Mouse (Mus musculus): ENCODE results near the gene Uts2r.

The Uts2r gene

DNA sequence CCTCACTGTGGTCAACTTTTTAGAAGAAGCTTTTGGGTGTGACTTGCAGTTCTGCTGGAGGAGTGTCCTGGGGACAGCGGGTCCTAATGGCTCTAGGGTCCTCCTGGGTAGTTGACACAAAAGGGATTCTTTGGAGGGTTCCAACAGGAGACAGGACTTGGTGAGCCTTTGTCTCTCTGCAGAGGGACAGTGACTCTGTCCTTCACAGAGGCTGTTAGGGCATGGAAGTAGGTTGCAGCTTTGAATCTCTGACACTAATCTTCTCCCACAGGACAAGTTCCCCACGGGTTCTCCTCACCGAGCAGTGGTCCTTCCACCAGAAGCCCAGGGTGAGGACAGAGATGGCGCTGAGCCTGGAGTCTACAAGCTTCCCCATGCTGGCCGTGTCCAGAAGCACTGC, at the start of gene Uts2r:
Uts2r (plus strand) TSS at position 301 of the 400 bp plus-strand sequence.
- no peak for DNase-seq

DNA sequence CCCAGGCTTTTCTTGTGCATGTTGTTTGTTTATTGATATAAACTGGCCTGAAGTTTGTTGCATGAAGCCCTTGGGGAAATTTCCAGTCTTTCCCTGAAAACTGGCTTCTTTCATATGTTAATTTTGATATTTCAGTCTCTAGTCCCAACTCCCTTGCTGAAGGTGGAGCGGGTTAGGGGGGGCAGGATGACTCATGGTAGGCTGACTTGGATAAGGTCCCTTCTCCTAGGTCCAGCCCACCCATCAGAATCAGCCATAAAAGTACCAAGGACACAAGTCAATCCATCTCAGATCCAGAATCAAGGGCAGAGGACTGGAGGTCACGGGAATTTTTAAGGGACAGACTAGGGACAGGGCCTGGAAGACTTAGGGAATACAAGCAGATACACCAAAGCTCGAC, 49.0 kb upstream of the Uts2r start:
- no peak for DNase-seq

DNA sequence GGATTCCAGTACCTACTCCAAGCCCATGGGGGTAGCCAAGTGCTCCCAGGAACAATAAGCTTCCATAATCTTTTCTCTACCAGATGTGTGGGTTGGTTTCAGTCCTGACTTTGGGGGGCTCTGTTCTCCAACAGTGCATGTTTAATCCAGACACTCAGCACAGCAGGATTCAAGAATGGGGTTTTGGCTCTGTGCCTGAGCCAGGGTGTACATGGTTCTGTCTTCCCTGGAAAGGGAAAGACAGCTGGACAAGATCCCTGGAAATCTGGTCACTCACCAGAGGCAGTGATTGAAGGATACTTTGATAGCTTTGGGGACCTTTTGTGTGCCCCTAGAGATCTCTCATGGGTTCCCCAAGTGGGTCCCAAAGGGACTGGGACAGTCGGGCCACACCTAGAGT, 48.5 kb upstream of the Uts2r start:
- no peak for DNase-seq

DNA sequence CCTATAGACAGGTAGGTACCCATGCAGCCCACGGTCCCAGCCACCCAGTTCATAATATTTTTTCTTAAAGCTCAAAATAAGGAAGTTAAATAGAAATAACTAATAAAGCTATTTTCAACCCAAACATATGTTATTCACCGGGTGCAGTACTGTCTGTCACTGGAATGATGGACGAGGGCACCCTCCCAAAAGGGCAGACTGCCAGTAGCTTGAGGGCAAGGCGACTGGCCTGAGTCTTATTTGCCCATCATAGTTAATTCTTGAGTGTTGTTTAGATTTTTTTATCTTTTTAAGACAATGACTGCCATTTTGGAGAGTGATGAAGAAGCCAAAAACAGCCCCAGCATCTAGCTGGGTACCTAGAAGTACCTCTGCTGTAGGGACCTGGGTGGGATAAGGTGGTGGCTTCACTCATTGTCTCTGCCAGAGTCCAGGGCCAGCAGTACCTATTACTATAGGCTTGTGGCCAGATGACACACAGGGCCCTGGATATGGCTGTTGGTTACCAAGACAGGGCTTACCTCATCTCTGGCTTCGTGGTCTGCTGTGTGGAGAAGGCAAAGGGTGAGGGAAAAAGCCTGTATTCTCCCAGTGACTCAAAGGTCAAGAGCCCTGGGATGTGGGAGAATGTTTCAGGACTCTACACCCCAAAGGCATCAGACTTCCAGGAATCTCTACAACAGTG, 47.8 kb upstream of the Uts2r start:
- DNase-seq = no peak

DNA sequence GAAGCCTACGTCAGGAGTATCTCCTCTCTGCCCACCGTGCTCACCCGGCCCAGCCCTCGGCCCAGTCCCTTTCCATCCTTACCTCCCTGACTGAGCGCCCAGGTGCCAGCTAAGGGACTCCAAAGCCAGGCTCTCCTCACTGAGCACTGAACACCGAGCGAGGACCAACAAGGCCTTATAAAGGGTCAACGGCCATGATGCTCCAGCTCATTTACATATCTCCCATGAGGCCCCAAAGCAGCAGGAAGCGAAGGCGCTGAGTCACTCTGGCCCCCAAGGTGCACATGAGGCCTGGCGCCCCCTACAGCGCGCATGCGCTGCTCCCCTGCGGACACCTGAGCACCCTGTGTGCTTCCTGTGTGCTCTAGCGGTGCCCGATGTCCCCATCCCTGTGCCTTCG, 42.0 kb upstream of the Uts2r start:
- DNase-seq = no peak

GRCm38 (mm10) chr11:121118577-121118976, 41.5 kb upstream of the Uts2r start, which contains the start of gene Tex19.2:
Gene Tex19.2 (minus strand): TSS chr11:121118677.
- DNase-seq = no peak

DNA sequence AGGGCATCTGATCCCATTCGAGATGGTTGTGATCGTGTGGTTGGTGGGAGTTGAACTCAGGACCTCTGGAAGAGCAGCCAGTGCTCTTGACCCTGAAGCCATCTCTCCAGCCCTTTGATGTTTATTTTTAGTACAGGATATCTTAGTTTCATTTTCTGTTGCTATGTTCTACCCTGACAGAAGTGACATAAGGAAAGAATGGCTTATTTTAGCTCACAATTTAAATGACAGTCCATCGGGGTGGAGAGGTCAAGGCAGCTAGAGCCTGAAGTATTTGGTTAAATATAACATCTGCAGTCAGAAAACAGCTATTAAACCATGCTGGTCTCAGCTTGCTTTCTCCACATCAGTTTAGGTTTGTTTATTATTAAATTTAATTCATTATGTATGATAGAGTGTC, 38.9 kb upstream of the Uts2r start:
- no peak for DNase-seq

DNA sequence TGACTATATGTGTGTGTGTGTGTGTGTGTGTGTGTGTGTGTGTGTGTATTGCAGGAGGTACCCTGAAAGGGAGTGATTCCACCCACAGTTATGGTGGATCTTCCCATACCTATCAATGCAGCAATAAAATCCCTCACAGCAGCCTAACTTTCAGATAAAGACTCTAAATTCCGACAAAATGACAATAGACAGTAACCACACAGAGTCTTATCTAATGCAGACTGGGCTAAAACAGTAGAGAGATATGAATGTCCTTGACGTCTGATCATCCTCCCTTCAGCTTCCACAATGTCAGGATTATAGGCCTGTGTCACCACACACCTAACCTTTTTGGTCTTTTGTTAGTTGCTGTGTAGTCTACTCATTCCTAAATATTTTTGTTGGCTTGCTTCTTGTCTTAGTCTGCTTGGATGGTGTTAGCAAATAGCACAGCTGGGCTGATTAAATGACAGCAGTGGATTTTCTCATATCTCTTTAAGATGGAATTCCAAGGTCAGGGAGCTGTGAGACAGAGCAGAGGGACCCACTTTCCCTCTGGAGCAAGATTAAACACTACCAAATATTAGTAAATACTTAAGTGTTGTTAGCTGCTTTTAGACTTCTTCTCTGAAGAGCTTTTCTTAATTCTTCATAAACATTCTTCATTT, 37.9 kb upstream of the Uts2r start:
- DNase-seq = no peak

DNA sequence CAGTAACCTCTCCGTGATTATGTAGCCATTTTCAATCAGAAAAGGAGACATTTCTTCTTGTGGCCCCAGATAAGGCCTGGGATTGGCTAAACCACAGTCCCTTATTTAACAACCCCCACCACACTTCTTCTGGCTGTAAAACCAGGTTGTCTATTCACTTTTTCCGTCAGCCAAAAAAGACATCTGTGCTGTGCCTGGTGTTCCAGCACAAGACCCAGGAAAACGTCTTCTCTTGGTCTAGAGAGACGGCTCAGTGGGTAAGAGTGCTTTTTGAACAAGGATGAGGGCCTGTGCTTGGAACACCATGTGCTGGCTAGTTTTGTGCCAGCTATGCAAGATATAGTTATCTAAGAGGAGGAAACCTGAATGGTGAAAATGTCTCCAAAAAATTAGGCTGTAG, 36.6 kb upstream of the Uts2r start:
- DNase-seq = no peak

DNA sequence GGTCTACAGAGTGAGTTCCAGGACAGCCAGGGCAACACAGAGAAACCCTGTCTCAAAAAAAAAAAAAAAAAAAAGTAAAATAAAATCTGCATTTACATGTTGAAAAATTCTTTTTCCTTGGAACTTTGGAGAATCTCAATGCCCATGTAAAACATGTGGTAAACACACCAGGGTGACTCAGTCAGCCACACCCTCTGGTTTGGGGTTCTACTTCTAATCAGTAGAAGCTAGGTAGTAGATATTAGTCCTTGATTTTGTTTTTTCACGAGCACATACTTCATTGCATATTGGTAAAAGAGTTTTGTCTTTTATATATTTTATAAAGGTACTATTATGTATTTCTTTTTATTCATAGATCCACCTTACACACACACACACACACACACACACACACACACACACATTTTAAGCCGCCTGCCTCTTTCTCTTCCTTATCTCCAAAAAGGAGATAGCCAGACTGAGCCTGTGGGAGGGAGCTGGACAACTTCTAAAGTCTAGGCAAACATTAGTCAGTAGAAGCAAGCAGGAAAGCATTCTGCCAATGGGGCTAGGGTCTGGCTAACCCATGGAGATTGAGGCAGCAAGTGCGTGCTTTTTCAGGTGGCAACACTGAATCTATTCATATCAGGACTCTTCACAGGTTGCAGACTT, 34.4 kb upstream of the Uts2r start:
- no peak for DNase-seq

GRCm38 (mm10) chr11:121126395-121126794, 33.7 kb upstream of the Uts2r start:
- DNase-seq = no peak

- no peak for DNase-seq
Measured at GRCm38 (mm10) chr11:121127441-121127840, 32.6 kb upstream of the Uts2r start.

DNA sequence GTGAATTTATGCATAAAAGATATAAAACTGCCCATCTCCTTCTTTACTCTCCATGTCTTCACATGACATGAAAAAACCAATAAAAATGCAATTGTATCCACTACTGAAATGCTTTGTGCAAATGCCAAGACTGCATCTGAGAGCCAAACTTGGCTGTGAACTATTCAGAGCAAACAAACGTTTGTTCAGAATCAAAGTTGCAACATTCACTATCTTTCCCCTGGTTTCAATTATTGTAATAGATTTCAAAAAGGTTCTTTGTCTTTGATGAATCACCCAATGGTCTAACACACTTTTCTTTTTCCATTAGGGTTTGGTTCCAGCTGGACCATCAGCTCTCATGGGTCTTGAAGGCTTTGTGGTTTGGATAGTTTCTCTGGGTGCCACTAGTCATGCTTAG, 30.5 kb upstream of the Uts2r start:
- DNase-seq = no peak

DNA sequence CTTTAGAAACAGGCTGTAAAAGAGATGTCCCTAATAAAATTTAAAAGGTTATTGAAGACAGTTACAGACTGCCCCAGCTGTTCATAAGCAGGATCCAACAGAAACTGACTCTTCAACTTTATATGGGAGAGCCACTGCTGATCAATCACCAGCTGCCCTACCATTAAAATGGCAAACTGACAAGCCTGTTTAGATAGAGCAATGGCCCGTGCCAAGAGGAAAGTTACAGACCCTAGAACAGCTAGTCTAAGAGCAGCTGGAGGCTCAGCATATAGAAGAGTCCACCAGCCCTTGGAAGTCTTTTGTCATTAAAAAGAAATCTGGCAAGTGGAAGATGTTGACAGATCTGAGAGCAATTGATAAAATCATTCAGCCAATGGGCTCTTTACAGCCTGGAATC, 25.5 kb upstream of the Uts2r start:
- DNase-seq = no peak

GRCm38 (mm10) chr11:121137682-121138081, 22.4 kb upstream of the Uts2r start:
- no peak for DNase-seq

- DNase-seq = no peak
Measured at GRCm38 (mm10) chr11:121138732-121139131, 21.3 kb upstream of the Uts2r start.

- no peak for DNase-seq
Measured at GRCm38 (mm10) chr11:121143325-121144015, 16.6 kb upstream of the Uts2r start.

DNA sequence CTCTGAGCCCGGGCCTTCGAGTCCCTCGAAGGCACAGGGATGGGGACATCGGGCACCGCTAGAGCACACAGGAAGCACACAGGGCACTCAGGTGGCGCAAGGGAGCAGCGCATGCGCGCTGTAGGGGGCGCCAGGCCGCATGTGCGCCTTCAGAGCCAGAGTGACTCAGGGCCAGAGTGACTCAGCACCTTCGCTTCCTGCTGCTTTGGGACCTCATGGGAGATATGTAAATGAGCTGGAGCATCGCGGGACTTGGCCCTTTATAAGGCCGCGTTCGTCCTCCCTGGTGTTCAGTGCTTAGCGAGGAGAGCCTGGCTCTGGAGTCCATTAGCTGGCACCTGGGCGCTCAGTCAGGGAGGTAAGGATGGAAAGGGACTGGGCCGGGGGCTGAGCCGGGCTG, 14.2 kb upstream of the Uts2r start, which contains the start of gene Tex19.1:
Tex19.1 (plus strand) TSS at position 279 of the 400 bp plus-strand sequence.
- DNase-seq = no peak

- no peak for DNase-seq
Measured at GRCm38 (mm10) chr11:121148193-121148592, 11.9 kb upstream of the Uts2r start.

GRCm38 (mm10) chr11:121154203-121154602, 5.9 kb upstream of the Uts2r start:
- no peak for DNase-seq

GRCm38 (mm10) chr11:121156411-121156891, 3.6 kb upstream of the Uts2r start:
- DNase-seq = no peak

DNA sequence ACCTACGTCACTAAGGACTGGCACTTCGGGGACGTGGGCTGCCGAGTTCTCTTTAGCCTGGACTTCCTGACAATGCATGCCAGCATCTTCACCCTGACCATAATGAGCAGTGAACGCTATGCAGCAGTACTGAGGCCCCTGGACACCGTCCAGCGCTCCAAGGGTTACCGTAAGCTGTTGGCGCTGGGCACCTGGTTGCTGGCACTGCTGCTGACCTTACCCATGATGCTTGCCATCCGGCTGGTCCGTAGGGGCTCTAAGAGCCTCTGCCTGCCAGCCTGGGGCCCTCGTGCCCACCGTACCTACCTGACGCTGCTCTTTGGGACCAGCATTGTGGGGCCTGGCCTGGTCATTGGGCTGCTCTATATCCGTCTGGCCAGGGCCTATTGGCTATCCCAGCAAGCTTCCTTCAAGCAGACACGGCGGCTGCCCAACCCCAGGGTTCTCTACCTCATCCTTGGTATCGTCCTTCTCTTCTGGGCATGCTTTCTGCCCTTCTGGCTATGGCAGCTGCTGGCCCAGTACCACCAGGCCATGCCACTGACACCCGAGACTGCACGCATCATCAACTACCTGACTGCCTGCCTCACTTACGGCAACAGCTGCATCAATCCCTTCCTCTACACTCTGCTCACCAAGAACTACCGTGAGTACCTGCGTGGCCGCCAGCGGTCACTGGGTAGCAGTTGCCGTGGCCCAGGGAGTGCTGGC, 720 bp downstream of the Uts2r start:
- DNase-seq = no peak

DNA sequence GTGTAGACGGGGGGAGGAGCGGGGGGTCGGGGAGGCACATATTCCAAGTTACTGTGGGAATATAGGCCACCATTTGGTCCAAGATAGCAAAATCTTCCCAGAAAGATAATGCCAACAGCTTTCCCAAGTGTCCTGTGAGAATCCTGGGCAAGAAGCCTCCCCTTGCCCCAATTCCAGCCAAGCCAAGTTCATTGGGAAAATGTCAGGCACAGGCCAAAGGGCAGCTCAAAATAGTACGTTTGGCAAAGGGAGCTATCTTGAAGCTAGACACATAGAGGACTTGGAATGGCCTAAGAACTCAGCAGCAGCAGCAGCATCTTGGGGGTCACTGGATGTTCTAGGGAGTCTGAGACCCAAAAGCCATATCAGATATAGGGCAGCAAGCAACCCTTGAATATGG, 3.7 kb downstream of the Uts2r start:
- no peak for DNase-seq

All from thymus, adult 18-20 months (tissue).